Mouse (Mus musculus) heart, postnatal 0 days (tissue): ENCODE data around the gene Npas3.
A peak's percentile ranks its signal among the peaks of the same experiment; 100 is the strongest.

Experiments
- CTCF ChIP-seq: IDR thresholded peaks from 2 replicates; pipeline ENCODE4 v1.5.1; 2016; ENCODE audit warnings: antibody characterized with exemption, control low read depth, low read depth
- EP300 ChIP-seq: IDR thresholded peaks from 2 replicates; pipeline ENCODE4 v1.6.1; 2016; ENCODE audit warnings: antibody characterized with exemption, low read depth

- TF ChIP-seq CTCF = peak; percentile 48
- no peak for TF ChIP-seq EP300
Observed at GRCm38 (mm10) chr12:54105531-54105930, 857.1 kb downstream of the Npas3 start.
